Mouse (Mus musculus): ENCODE measurements around the gene Prdm11. TPM values are rescaled to one million over a fixed set of nuclear protein-coding genes. Genes with fewer than 3 reads are reported as not detected.

The Prdm11 gene
- polyA plus RNA-seq, 1 experiment from 2014 or later = 2.4 TPM

DNA sequence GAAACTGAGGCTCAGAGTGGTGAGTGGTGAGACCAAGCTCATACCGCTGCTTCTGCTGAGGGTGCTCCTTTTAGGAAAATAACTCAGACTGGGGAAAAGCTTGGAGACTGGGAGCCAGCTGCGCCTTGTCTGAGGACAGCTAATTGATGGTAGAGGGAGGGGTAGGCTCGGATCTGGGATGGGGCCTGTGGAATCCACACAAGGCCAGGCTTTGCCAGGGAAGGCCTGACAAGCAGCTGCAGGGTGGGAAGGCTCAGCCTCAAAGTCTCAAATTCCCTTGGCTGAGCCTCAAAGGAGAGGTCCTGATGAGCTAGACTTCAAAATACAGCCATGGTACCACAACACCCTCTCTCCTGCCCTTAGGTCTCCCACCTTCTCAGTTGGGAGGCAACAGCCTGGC lies 36.9 kb upstream of the Prdm11 start:
- Histone ChIP-seq H3K4me1 (ENCODE audit: control insufficient read depth, insufficient read depth, low read length) (no peaks in the 10 kb centered on the region), H3K4me2 (ENCODE audit: low read depth, severe bottlenecking) (no peak overlapping the region), H3K4me3 (ENCODE audit: low read depth, low read length) (no peak overlapping the region), H3K36me3 (ENCODE audit: control insufficient read depth, insufficient read depth, low read length) (no peaks in the 10 kb centered on the region), H3K27me3 (ENCODE audit: control insufficient read depth, insufficient read depth, low read length) (no peaks in the 10 kb centered on the region), H3K9me3 (ENCODE audit: control insufficient read depth, low read length) (no peaks in the 10 kb centered on the region), H3K27ac (replicated peaks; ENCODE audit: low read depth, low read length) (no peak overlapping the region), H3K9ac (ENCODE audit: low read length) (no peak overlapping the region)
- no peak for ATAC-seq (ENCODE audit: insufficient number of reproducible peaks, low FRiP score, low TSS enrichment, low read depth)
- DNase-seq (ENCODE audit: low spot score) = no peak
- 35% methylated on average over 3 of the region's 3 CpGs for WGBS

DNA sequence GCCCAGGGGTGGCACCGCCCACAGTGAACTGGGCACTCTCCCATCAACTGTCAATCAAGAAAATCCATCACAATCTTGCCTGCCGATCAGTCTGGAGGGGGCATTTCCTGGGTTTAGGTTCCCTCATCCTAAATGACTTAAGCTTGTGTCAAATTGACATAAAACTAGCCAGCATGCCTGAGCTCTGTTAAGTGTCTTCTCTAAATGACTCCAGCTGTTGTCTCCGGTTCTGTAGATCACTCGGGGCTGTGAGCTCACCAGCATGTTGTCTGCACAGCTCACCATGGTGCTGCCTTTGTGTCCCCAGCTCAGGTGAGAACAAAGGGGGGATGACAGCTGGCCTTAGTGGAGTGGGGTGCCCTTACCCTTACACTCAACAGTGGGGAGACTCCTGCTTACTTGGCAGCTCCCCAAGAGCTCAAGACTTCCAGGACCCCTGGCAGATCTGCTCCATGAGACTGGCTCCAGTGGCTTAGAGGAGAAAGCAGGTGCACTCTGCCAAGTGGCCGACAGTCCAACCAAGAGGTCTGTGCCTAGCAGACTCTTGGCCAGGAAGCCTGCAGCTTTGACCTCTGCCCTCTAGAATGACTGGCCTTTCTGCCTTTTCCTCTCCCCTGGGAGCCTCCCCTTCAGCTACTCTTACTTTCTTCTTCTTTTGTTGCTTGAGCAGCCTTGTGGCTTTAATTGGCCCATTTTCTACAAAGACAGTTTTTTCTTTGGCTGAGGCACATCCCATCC lies 35.1 kb upstream of the Prdm11 start:
- H3K9me3 ChIP-seq (ENCODE audit: control insufficient read depth, low read length) = no peaks in the 10 kb centered on the region
- no peaks in the 10 kb centered on the region for H3K36me3 ChIP-seq (ENCODE audit: control insufficient read depth, insufficient read depth, low read length)
- no peak for DNase-seq (ENCODE audit: low spot score)
- H3K4me1 ChIP-seq (ENCODE audit: control insufficient read depth, insufficient read depth, low read length) = no peaks in the 10 kb centered on the region
- no peak overlapping the region for H3K4me2 ChIP-seq (ENCODE audit: low read depth, severe bottlenecking)
- ATAC-seq (ENCODE audit: insufficient number of reproducible peaks, low FRiP score, low TSS enrichment, low read depth) = no peak
- no peak overlapping the region for H3K4me3 ChIP-seq (ENCODE audit: low read depth, low read length)
- WGBS = 38% methylated on average over 5 of the region's 5 CpGs
- H3K9ac ChIP-seq (ENCODE audit: low read length) = no peak overlapping the region
- no peaks in the 10 kb centered on the region for H3K27me3 ChIP-seq (ENCODE audit: control insufficient read depth, insufficient read depth, low read length)
- no peak overlapping the region for H3K27ac ChIP-seq (replicated peaks; ENCODE audit: low read depth, low read length)

DNA sequence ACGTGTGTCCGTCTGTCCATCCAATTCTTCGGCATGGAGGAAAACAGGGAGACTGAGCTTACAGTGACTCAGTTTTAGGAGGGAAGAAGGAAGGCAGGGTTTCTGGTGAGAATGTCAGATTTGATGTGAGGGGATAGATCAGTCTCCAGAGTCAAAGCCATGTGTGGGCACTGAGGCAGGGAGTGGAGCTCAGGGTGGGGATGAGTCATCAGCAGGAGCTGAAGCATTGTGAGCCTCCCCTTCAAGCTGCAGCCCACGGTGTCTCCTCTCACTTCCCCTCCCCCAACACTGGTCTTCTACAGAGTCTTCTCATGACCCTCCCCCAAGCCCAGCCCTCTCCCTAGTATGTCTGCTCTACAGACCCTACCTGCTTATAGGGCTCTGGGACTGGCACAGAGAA lies 33.4 kb upstream of the Prdm11 start:
- H3K4me2 ChIP-seq (ENCODE audit: low read depth, severe bottlenecking) = no peak overlapping the region
- no peak for ATAC-seq (ENCODE audit: insufficient number of reproducible peaks, low FRiP score, low TSS enrichment, low read depth)
- no peaks in the 10 kb centered on the region for H3K27me3 ChIP-seq (ENCODE audit: control insufficient read depth, insufficient read depth, low read length)
- no peak overlapping the region for H3K27ac ChIP-seq (replicated peaks; ENCODE audit: low read depth, low read length)
- WGBS = 78% methylated on average over 4 of the region's 4 CpGs
- no peaks in the 10 kb centered on the region for H3K4me1 ChIP-seq (ENCODE audit: control insufficient read depth, insufficient read depth, low read length)
- DNase-seq (ENCODE audit: low spot score) = no peak
- H3K9me3 ChIP-seq (ENCODE audit: control insufficient read depth, low read length) = no peaks in the 10 kb centered on the region
- no peak overlapping the region for H3K9ac ChIP-seq (ENCODE audit: low read length)
- H3K36me3 ChIP-seq (ENCODE audit: control insufficient read depth, insufficient read depth, low read length) = no peaks in the 10 kb centered on the region
- H3K4me3 ChIP-seq (ENCODE audit: low read depth, low read length) = no peak overlapping the region

DNA sequence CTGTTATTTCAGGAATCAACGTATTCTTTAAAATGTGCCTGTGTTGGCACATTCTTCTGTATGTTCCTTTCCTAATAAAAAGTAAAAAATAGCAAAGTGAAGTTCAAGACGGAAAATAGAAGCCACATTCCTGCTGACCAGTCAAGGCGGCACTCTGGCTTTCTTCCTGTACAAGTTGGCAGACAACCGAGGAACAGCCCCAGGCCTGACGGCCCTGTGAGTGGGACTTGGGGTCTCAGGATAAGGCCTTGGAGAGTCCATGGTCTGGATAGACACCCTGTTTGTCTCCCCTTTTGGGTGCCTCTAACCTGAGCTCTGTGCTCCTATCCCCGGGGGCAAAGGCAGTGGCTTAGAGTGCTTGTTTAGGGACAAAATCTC lies 30.6 kb upstream of the Prdm11 start:
- H3K9me3 ChIP-seq (ENCODE audit: control insufficient read depth, low read length) = no peaks in the 10 kb centered on the region
- H3K4me2 ChIP-seq (ENCODE audit: low read depth, severe bottlenecking) = no peak overlapping the region
- ATAC-seq (ENCODE audit: insufficient number of reproducible peaks, low FRiP score, low TSS enrichment, low read depth) (no peak), DNase-seq (ENCODE audit: low spot score) (no peak)
- H3K9ac ChIP-seq (ENCODE audit: low read length) = no peak overlapping the region
- WGBS = 80% methylated on average over 6 of the region's 6 CpGs
- no peaks in the 10 kb centered on the region for H3K4me1 ChIP-seq (ENCODE audit: control insufficient read depth, insufficient read depth, low read length)
- H3K4me3 ChIP-seq (ENCODE audit: low read depth, low read length) = no peak overlapping the region
- H3K27ac ChIP-seq (replicated peaks; ENCODE audit: low read depth, low read length) = no peak overlapping the region
- no peaks in the 10 kb centered on the region for H3K27me3 ChIP-seq (ENCODE audit: control insufficient read depth, insufficient read depth, low read length)
- H3K36me3 ChIP-seq (ENCODE audit: control insufficient read depth, insufficient read depth, low read length) = no peaks in the 10 kb centered on the region

DNA sequence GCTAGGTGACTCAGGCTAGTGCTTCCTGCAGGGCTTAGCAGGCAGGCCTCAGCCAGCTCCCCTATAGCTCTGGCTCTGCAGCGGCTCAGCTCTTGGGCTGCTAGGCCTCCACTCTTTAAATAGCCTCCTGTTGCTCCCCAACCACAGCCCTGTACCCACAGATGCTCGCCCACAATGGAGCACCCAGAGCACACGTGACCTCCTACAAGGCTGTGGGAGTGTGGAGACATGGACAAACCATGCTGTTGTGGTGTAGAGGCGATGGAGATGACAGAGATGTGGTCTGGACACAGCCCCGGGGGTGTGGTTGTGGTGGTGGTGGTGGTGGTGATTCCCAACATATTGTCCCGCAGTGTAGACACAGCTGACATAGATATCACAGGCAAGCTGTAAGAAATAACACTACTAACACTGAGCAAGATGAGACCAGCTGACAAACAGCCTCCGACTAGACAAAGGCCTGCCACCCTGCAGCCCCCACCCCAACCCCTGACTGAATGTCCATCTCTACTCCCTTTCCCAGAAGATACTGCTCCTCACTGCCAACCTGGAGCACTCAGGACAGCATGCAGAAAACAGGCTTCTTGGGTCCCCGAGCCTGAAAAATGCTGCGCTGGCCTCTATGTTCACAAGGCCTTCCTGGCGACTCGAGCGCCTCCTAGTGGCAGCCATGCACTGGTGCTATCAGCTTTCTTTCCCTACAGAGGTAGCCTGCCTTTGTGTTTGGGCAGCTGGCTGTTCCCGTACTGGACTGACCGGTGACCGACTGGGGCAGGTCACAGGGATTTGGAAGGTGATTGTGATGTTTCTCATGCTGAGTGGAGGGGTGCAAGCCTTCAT lies 30.0 kb upstream of the Prdm11 start:
- H3K9me3 ChIP-seq (ENCODE audit: control insufficient read depth, low read length) = no peaks in the 10 kb centered on the region
- H3K27ac ChIP-seq (replicated peaks; ENCODE audit: low read depth, low read length) = no peak overlapping the region
- DNase-seq (ENCODE audit: low spot score) (peak; percentile 88), ATAC-seq (ENCODE audit: insufficient number of reproducible peaks, low FRiP score, low TSS enrichment, low read depth) (no peak)
- WGBS = 43% methylated on average over 15 of the region's 15 CpGs
- H3K4me3 ChIP-seq (ENCODE audit: low read depth, low read length) = no peak overlapping the region
- no peaks in the 10 kb centered on the region for H3K36me3 ChIP-seq (ENCODE audit: control insufficient read depth, insufficient read depth, low read length)
- no peak overlapping the region for H3K4me2 ChIP-seq (ENCODE audit: low read depth, severe bottlenecking)
- no peak overlapping the region for H3K9ac ChIP-seq (ENCODE audit: low read length)
- no peaks in the 10 kb centered on the region for H3K27me3 ChIP-seq (ENCODE audit: control insufficient read depth, insufficient read depth, low read length)
- no peaks in the 10 kb centered on the region for H3K4me1 ChIP-seq (ENCODE audit: control insufficient read depth, insufficient read depth, low read length)

DNA sequence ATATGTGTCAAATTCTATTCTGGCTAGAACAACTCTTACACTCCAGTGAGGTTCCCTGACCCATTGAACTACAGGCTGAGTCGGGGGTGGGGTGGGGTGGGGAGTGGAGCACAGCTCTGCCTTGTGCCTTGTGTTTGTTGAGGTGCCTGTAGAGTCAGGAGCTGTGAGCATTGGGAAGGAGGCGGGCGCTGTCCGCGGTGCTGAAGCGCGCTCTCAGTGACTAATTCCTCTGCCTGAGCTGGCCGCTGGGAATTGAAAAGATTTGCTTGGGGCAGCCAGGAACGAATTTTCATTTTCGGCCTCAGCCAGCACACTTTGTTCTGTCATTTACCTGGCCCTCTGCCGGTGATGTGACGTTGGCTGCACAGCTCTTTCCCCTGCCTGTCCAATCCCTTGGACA lies 25.7 kb upstream of the Prdm11 start:
- DNase-seq (ENCODE audit: low spot score) = peak; percentile 94
- Histone ChIP-seq H3K27ac (replicated peaks; ENCODE audit: low read depth, low read length) (no peak overlapping the region), H3K4me1 (ENCODE audit: control insufficient read depth, insufficient read depth, low read length) (no peaks in the 10 kb centered on the region), H3K9me3 (ENCODE audit: control insufficient read depth, low read length) (no peaks in the 10 kb centered on the region), H3K27me3 (ENCODE audit: control insufficient read depth, insufficient read depth, low read length) (no peaks in the 10 kb centered on the region), H3K9ac (ENCODE audit: low read length) (no peak overlapping the region), H3K4me2 (ENCODE audit: low read depth, severe bottlenecking) (no peak overlapping the region), H3K4me3 (ENCODE audit: low read depth, low read length) (no peak overlapping the region), H3K36me3 (ENCODE audit: control insufficient read depth, insufficient read depth, low read length) (no peaks in the 10 kb centered on the region)
- no peak for ATAC-seq (ENCODE audit: insufficient number of reproducible peaks, low FRiP score, low TSS enrichment, low read depth)
- 5% methylated on average over 12 of the region's 12 CpGs for WGBS

DNA sequence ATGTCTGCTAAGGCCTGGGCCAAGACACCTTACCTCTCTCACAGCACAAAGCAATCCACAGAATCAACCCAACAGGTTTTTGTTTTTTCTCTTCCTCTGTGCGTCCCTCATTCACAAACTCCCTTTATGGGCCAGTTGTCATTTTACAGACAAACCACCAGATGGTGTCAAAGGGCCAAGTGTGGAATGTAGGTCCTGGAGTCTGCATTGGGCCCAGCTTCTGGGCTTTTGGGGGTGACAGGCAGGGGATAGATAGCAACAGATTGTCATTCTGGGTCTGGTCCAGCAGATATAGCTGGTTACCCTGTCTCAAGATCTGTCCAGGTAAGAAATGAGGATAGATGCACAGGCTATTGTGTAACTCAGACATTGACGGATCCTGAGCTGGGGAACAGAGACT lies 23.0 kb upstream of the Prdm11 start:
- Histone ChIP-seq H3K4me3 (ENCODE audit: low read depth, low read length) (no peak overlapping the region), H3K36me3 (ENCODE audit: control insufficient read depth, insufficient read depth, low read length) (no peaks in the 10 kb centered on the region), H3K4me1 (ENCODE audit: control insufficient read depth, insufficient read depth, low read length) (no peaks in the 10 kb centered on the region), H3K9ac (ENCODE audit: low read length) (no peak overlapping the region), H3K9me3 (ENCODE audit: control insufficient read depth, low read length) (no peaks in the 10 kb centered on the region), H3K27me3 (ENCODE audit: control insufficient read depth, insufficient read depth, low read length) (no peaks in the 10 kb centered on the region), H3K4me2 (ENCODE audit: low read depth, severe bottlenecking) (no peak overlapping the region), H3K27ac (replicated peaks; ENCODE audit: low read depth, low read length) (no peak overlapping the region)
- WGBS = 48% methylated on average over 2 of the region's 2 CpGs
- DNase-seq (ENCODE audit: low spot score) = peak; percentile 41
- ATAC-seq (ENCODE audit: insufficient number of reproducible peaks, low FRiP score, low TSS enrichment, low read depth) = no peak

DNA sequence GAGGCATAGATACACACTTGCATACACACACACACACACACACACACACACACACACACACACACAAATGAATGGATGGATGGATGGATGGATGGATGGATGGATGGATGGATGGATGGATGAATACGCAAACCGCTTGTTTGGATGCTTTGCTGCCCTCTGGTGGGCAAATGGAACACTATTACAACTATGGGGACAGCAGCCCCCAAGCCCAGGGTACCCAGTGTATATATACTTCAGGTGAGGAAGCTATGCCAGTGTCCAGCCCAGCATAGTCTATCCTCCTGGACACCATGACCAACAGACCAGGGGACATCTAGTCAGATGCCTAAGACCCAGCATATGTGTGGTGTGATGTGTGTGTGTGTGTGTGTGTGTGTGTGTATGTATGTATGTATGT lies 17.4 kb upstream of the Prdm11 start:
- H3K9ac ChIP-seq (ENCODE audit: low read length) = no peak overlapping the region
- no peaks in the 10 kb centered on the region for H3K27me3 ChIP-seq (ENCODE audit: control insufficient read depth, insufficient read depth, low read length)
- no peak overlapping the region for H3K4me2 ChIP-seq (ENCODE audit: low read depth, severe bottlenecking)
- no peaks in the 10 kb centered on the region for H3K9me3 ChIP-seq (ENCODE audit: control insufficient read depth, low read length)
- H3K4me3 ChIP-seq (ENCODE audit: low read depth, low read length) = no peak overlapping the region
- H3K4me1 ChIP-seq (ENCODE audit: control insufficient read depth, insufficient read depth, low read length) = no peaks in the 10 kb centered on the region
- H3K36me3 ChIP-seq (ENCODE audit: control insufficient read depth, insufficient read depth, low read length) = no peaks in the 10 kb centered on the region
- no peak for ATAC-seq (ENCODE audit: insufficient number of reproducible peaks, low FRiP score, low TSS enrichment, low read depth)
- H3K27ac ChIP-seq (replicated peaks; ENCODE audit: low read depth, low read length) = no peak overlapping the region
- 19% methylated on average over 2 of the region's 2 CpGs for WGBS
- peak; percentile 70 for DNase-seq (ENCODE audit: low spot score)

Measured in limb, embryonic 11.5 days (tissue).